Mouse (Mus musculus) olfactory bulb, adult 2 months (tissue): ENCODE results near the gene Celf2.

ENCODE experiments used
- CTCF ChIP-seq: fragments of 200-500 bp; IDR thresholded peaks from 2 replicates; pipeline ENCODE4 v1.5.1; 2012; ENCODE audit warnings: low read depth, mild to moderate bottlenecking, low read length, moderate library complexity; ENCODE audit not compliant: insufficient read depth
- POLR2A ChIP-seq: fragments of 200-500 bp; IDR thresholded peaks from 2 replicates; pipeline ENCODE4 v1.6.1; 2012; ENCODE audit warnings: mild to moderate bottlenecking, low read depth, low read length, moderate library complexity; ENCODE audit not compliant: insufficient read depth

DNA sequence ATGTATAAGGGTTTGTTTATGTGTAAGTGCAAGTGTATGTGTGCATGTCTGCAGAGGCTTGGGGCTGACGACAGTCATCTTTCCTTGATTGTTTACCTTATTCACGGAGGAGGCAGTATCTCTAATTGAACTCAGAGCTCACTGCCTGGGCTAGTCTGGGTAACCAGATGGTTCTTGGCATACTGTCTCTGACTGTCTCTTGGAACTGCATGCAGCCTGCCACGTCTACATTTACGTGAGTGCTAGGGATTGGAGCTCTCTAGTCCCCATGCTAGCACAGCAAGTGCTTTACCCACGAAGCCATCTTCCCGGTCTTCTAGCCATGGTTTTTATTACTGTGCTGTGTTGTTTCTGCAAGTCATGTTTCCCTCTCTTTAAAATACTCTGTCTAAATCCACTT lies 855.6 kb downstream of the Celf2 start:
- TF ChIP-seq CTCF = no peak
- no peak for TF ChIP-seq POLR2A
